Mouse (Mus musculus) thymus, adult 2 months (tissue): ENCODE data around the gene Cspg4.
"Not testable (repeated sequence)": the region's sequence is repeated elsewhere in the genome, so short reads cannot be mapped to it uniquely, and the experiment has no call there.

Experiments used
- CTCF ChIP-seq: fragments of 200-500 bp; IDR thresholded peaks from 2 replicates; pipeline ENCODE4 v1.5.1; 2012; ENCODE audit warnings: mild to moderate bottlenecking, control low read depth, low read length, moderate library complexity, borderline replicate concordance; ENCODE audit not compliant: control insufficient read depth, poor library complexity, insufficient read depth; ENCODE audit errors: extremely low read depth
- POLR2A ChIP-seq: fragments of 200-500 bp; IDR thresholded peaks from 2 replicates; pipeline ENCODE4 v1.6.1; 2012; ENCODE audit warnings: mild to moderate bottlenecking, low read length, control low read depth, moderate library complexity; ENCODE audit not compliant: control insufficient read depth, poor library complexity, insufficient read depth; ENCODE audit errors: extremely low read depth

GRCm38 (mm10) chr9:56948699-56949098, 83.9 kb downstream of the Cspg4 start:
- not testable (repeated sequence) for TF ChIP-seq CTCF, POLR2A
